Mouse (Mus musculus) liver, embryonic 15.5 days (tissue): ENCODE measurements around the gene Hebp2. TPM values are rescaled to one million over a fixed set of nuclear protein-coding genes. Genes with fewer than 3 reads are reported as not detected.

Experiments used
- ATAC-seq: fragments of 200-750 bp; cut with Nextera tagmentation; 2 replicates; pipeline ENCODE4 v1.8.0; 2017; ENCODE audit warnings: moderate number of reproducible peaks, mild to moderate bottlenecking, moderate library complexity; ENCODE audit not compliant: insufficient read depth
- H3K27ac ChIP-seq: fragments of 300-500 bp; sonication (generic); replicated peaks from 2 replicates; pipeline ENCODE4 v1.5.1; 2015; ENCODE audit warnings: mild to moderate bottlenecking, inconsistent platforms
- H3K27me3 ChIP-seq: fragments of 300-500 bp; sonication (generic); 2 replicates; pipeline ENCODE4 v1.6.1; 2015; ENCODE audit warnings: mild to moderate bottlenecking, inconsistent platforms
- H3K36me3 ChIP-seq: fragments of 300-500 bp; sonication (generic); replicated peaks from 2 replicates; pipeline ENCODE4 v1.6.1; 2015; ENCODE audit warnings: moderate library complexity, mild to moderate bottlenecking, inconsistent platforms
- H3K4me1 ChIP-seq: fragments of 300-500 bp; sonication (generic); replicated peaks from 2 replicates; pipeline ENCODE4 v1.6.1; 2015; ENCODE audit warnings: inconsistent platforms
- H3K4me2 ChIP-seq: fragments of 300-500 bp; sonication (generic); 2 replicates; pipeline ENCODE4 v1.6.1; 2015; ENCODE audit warnings: moderate library complexity, mild to moderate bottlenecking, inconsistent platforms
- H3K4me3 ChIP-seq: fragments of 300-500 bp; sonication (generic); replicated peaks from 2 replicates; pipeline ENCODE4 v1.5.1; 2015; ENCODE audit warnings: mild to moderate bottlenecking, inconsistent platforms
- H3K9ac ChIP-seq: fragments of 300-500 bp; sonication (generic); 2 replicates; pipeline ENCODE4 v1.6.1; 2015; ENCODE audit warnings: moderate library complexity, mild to moderate bottlenecking, inconsistent platforms
- H3K9me3 ChIP-seq: fragments of 300-500 bp; sonication (generic); replicated peaks from 2 replicates; pipeline ENCODE4 v1.6.1; 2016; ENCODE audit warnings: inconsistent platforms
- WGBS: fragments of 180-500 bp; shearing (Covaris S2); methylation state at CpG from one replicate; pipeline ENCODE4 v1.1.7; 2015; ENCODE audit warnings: mixed read lengths; ENCODE audit not compliant: insufficient replicate concordance; 5-methylcytosine and 5-hydroxymethylcytosine counted together
- polyA plus RNA-seq: library from polyadenylated mRNA; unstranded; fragments of >200 nt; fragmentation: Nextera tagmentation; extraction: Ambion mirVana; gene quantifications from 2 replicates; pipeline ENCODE4 v1.2.1, GENCODE M21; 2015

Gene Hebp2
- polyA plus RNA-seq, 1 experiment from 2014 or later, result 1.6 TPM

DNA sequence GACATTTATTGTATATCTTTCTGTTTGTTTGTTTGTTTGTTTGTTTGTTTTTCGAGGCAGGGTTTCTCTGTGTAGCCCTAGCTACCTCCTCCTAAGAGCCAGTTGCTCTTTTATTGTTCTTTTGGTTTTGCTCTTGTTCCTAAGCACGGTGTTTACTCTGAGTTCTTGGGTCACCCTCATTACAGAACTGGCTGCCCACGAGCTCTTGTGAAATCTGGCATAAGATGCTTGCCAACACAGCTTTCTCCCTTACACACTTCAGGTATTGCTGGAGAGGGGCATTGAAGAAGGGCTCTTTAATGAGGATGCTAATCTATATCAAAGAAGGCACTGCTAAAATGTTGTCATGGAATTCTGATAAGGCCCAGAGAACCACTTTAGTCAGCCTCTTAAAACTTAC, 35.2 kb downstream of the Hebp2 start:
- 36% methylated on average over 3 of the region's 3 CpGs for WGBS
- no peak for ATAC-seq
- H3K4me2 ChIP-seq, result no peak overlapping the region

DNA sequence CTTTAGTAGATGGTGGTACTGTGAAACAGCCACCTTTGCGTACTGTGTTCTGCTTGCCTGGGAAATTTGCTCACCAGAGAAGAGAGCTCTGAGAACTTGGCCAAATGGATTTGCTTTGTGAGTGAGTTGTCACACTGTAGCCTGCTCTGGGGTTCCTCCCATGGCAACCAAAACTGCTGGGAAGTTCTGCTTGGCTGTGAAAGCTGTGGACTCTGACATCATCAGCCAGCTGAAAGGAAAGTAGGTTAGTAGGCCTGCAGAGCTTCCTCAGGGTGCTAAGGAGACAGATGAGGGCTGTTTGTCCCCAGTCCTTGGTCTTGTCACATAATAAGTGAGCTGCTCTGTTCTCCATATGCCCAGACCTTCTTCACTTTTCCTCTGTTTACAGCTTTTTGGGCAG, 37.3 kb downstream of the Hebp2 start:
- no peaks in the 10 kb centered on the region for H3K36me3 ChIP-seq
- no peak overlapping the region for H3K4me3 ChIP-seq
- WGBS, result 67% methylated on average over 1 of the region's 1 CpGs
- no peaks in the 10 kb centered on the region for H3K4me1 ChIP-seq
- H3K4me2 ChIP-seq, result no peak overlapping the region
- H3K27ac ChIP-seq, result no peak overlapping the region
- H3K9me3 ChIP-seq, result no peaks in the 10 kb centered on the region
- no peak for ATAC-seq
- H3K27me3 ChIP-seq, result no peaks in the 10 kb centered on the region
- H3K9ac ChIP-seq, result no peak overlapping the region

More for the DNA sequence above, 35.2 kb downstream of the Hebp2 start:
- H3K9ac ChIP-seq, result no peak overlapping the region
- no peaks in the 10 kb centered on the region for H3K9me3 ChIP-seq
- H3K27ac ChIP-seq, result no peak overlapping the region
- no peaks in the 10 kb centered on the region for H3K27me3 ChIP-seq
- no peak overlapping the region for H3K4me3 ChIP-seq
- no peaks in the 10 kb centered on the region for H3K36me3 ChIP-seq
- no peaks in the 10 kb centered on the region for H3K4me1 ChIP-seq

DNA sequence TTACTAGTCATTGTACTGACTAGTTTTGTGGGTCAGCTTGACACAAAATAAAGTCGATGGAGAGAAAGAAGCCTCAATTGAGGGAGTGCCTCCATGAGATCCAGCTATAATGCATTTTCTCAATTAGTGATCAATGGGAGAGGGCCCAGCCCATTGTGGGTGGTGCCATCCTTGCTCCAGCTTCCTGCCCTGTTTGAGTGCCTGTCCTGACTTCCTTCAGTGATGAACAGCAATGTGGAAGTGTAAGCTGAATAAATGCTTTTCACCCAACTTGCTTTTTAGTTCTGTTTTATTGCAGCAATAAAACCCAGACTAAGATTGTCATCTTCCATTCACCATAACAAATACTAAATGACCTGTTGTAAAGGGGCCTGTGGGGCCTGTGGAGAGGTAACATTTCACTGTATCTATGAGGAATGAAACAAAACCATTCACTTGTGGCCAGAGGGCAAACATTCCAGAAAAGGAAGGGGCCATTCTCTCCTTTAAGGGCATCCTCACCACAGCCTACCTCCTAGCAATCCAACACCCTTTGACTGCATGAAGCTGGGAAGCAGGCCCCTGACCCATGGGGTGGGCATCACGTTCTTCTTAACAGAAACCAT, 37.9 kb downstream of the Hebp2 start:
- Histone ChIP-seq H3K27ac (no peak overlapping the region), H3K9me3 (no peaks in the 10 kb centered on the region), H3K4me2 (no peak overlapping the region), H3K27me3 (no peaks in the 10 kb centered on the region), H3K4me3 (no peak overlapping the region), H3K36me3 (no peaks in the 10 kb centered on the region), H3K9ac (no peak overlapping the region), H3K4me1 (no peaks in the 10 kb centered on the region)
- WGBS, result 55% methylated on average over 2 of the region's 2 CpGs
- ATAC-seq, result no peak

DNA sequence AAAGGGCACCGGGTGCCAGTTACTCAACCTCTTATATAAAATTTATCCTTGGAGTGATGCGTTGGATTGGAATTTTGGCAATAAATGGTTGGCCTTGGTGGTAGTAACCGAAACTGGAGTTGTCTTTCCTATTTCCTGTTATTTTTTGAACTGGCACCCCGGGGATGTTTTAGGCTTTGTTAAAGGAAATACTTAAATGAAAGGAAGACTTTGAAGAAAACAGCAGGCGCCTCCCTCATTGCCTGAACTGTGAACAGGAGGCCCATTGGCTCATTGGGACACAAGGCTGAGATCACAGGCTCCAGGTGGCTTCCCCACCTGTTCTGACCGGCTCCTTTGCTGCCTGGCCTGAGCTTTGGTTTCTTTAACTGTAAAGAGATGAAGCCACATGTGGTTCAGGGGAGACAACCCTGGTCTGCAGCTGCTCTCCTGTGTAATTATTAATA, 39.4 kb downstream of the Hebp2 start:
- 56% methylated on average over 6 of the region's 6 CpGs for WGBS
- no peaks in the 10 kb centered on the region for H3K36me3 ChIP-seq
- no peak overlapping the region for H3K4me2 ChIP-seq
- H3K27ac ChIP-seq, result no peak overlapping the region
- no peaks in the 10 kb centered on the region for H3K9me3 ChIP-seq
- no peaks in the 10 kb centered on the region for H3K27me3 ChIP-seq
- H3K4me3 ChIP-seq, result no peak overlapping the region
- H3K9ac ChIP-seq, result no peak overlapping the region
- no peak for ATAC-seq
- no peaks in the 10 kb centered on the region for H3K4me1 ChIP-seq

DNA sequence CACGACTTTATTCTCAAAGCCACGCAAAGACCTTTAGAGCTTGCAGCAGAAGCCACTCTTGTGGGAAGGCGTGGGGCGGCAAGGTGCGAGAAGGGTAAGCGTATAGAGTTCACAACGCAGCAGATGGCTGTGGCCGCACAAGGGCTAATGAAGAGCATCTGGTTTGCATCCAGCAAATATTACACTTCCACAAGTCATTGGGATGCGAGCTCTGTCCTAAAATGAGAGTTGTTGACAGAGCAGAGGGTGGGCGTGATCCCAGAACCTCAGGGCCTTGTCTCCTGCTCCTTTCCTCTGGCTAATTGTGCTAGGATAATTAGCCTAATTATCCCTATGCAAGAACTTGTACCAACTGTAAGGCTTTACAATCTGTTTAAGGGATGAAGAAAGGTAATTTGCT, 40.2 kb downstream of the Hebp2 start:
- Histone ChIP-seq H3K9ac (no peak overlapping the region), H3K9me3 (no peaks in the 10 kb centered on the region), H3K4me2 (no peak overlapping the region), H3K27me3 (no peaks in the 10 kb centered on the region), H3K27ac (no peak overlapping the region), H3K4me3 (no peak overlapping the region), H3K36me3 (no peaks in the 10 kb centered on the region), H3K4me1 (no peaks in the 10 kb centered on the region)
- ATAC-seq, result no peak
- WGBS, result 75% methylated on average over 10 of the region's 10 CpGs

DNA sequence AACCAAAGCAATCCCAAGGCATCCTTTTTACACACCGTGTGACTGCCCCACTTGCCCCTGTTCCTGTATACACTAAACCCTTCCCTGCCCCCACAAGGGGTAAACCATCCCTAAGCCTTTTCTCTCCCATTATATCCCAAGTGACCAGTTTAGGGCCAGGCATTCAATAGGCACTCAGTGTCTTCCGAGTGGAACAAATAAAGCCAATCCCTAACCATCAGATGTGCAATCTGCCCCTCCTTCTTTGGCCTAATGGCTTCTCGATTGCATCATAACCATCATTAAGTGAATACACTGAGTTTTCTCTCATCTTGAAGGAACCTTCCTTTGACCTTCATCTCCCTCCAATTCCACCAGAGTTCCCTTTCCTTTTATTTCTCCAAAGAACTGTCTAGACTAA, 43.9 kb downstream of the Hebp2 start:
- no peak overlapping the region for H3K4me2 ChIP-seq
- no peaks in the 10 kb centered on the region for H3K4me1 ChIP-seq
- no peaks in the 10 kb centered on the region for H3K9me3 ChIP-seq
- no peak overlapping the region for H3K9ac ChIP-seq
- H3K36me3 ChIP-seq, result no peaks in the 10 kb centered on the region
- no peaks in the 10 kb centered on the region for H3K27me3 ChIP-seq
- WGBS, result 65% methylated on average over 3 of the region's 3 CpGs
- no peak for ATAC-seq
- no peak overlapping the region for H3K4me3 ChIP-seq
- H3K27ac ChIP-seq, result no peak overlapping the region

DNA sequence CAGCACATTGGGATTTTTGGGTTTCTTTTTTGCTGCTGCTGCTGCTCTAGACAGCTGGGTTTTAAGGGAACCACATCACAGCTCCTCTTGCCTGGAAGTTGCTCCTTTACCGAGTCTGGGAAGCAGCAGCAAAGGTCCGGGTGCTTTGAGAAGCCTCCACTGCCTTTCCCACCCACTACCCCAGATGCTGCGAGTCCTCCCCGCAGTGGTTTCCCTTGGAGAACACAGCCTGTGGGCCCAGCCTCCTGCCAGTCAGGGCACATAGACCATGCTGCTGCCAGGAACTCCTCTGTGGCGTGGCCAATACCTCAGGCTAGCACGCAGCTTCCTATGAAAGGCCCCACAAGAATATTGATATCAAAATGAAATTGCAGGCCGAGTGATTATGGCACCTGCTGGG, 48.8 kb downstream of the Hebp2 start:
- H3K9ac ChIP-seq, result no peak overlapping the region
- no peaks in the 10 kb centered on the region for H3K4me1 ChIP-seq
- 60% methylated on average over 7 of the region's 7 CpGs for WGBS
- H3K36me3 ChIP-seq, result no peaks in the 10 kb centered on the region
- no peaks in the 10 kb centered on the region for H3K9me3 ChIP-seq
- H3K27me3 ChIP-seq, result no peaks in the 10 kb centered on the region
- H3K27ac ChIP-seq, result no peak overlapping the region
- H3K4me2 ChIP-seq, result no peak overlapping the region
- ATAC-seq, result no peak
- H3K4me3 ChIP-seq, result no peak overlapping the region

DNA sequence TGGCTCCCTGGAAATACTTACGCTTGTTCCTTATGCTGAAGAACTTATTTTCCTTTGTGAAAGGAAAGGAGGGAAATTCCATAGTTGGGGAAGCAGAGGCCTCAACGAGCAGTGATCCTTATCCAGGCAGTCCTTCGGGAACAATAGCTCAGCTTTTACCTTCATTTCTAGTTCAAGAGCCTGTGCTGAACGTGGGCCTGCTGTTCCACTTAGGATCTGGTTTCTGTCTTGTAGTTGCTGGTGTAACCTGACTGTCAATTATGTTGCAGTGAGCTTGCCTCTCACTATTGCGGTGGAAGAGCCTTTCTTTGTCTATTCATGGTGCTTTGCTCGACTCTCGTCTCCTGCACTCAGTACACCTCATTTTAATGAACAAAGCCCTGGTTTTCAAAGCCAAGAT, 51.6 kb downstream of the Hebp2 start:
- H3K4me1 ChIP-seq, result no peaks in the 10 kb centered on the region
- H3K4me3 ChIP-seq, result no peak overlapping the region
- no peaks in the 10 kb centered on the region for H3K36me3 ChIP-seq
- no peaks in the 10 kb centered on the region for H3K9me3 ChIP-seq
- WGBS, result 57% methylated on average over 7 of the region's 7 CpGs
- H3K27me3 ChIP-seq, result no peaks in the 10 kb centered on the region
- H3K27ac ChIP-seq, result no peak overlapping the region
- H3K9ac ChIP-seq, result no peak overlapping the region
- no peak overlapping the region for H3K4me2 ChIP-seq
- ATAC-seq, result no peak

DNA sequence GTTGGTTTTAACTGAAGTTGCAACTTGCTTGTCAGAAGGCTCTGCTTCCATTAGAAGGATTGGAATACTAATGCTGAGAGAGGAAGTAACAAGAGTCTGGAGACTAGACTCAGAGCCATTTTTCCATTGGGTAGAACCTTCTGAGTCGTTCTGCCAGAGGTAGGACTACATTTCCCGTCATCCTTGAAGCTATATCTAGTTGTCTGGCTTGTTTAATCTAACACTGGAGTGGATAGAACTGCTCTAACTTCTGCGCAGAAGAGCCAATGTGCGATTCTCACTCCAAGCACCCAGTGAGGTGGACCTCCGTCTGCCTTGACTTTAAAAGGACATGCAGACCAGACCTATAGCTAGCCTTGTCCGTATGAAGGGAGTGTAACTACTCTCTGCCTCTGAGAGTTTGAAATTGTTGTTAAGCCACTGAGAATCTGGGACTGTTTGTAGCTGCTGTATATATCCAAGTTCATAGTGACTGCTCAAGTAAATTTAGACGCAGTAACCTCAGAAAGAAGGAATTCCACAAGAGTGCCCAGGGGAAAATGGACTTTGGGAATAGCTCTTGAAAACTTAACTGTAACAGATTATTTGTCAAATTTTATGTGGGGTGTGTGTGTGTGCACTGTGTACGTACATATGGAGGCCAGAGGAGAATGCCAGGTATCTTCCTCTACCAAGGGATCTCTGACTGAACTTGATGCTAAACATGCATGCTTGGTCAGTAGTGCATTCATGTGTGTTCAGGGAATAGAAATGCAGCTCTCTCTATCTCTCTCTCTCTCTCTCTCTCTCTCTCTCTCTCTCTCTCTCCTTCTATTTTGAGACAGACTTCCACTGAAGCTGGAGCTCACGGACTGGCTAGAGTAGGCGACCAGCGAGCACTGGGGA, 52.6 kb downstream of the Hebp2 start:
- WGBS, result 60% methylated on average over 11 of the region's 11 CpGs
- no peak overlapping the region for H3K4me3 ChIP-seq
- no peak overlapping the region for H3K9ac ChIP-seq
- no peaks in the 10 kb centered on the region for H3K4me1 ChIP-seq
- H3K27ac ChIP-seq, result no peak overlapping the region
- no peaks in the 10 kb centered on the region for H3K9me3 ChIP-seq
- no peak overlapping the region for H3K4me2 ChIP-seq
- no peaks in the 10 kb centered on the region for H3K36me3 ChIP-seq
- no peaks in the 10 kb centered on the region for H3K27me3 ChIP-seq
- no peak for ATAC-seq

DNA sequence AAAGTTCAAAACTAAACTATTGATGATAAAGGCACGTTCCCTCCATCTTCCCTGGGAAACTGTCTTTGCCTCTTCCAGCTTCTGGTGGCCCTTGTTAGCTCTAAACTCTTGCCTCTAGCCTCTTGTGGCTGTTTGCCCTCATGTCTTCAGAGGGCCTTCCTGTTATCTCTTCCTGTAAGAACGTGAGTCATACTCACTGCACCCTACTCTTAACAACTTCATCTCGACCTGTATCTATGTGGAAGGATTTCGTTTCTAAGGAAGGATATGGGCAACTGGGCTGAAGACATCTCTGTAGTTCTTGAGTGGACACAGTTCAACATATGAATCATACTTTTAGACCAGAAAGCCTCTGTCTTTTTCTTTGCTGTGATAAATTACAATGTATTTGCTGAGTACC, 53.9 kb downstream of the Hebp2 start:
- 13% methylated on average over 4 of the region's 4 CpGs for WGBS
- H3K4me2 ChIP-seq, result no peak overlapping the region
- no peaks in the 10 kb centered on the region for H3K9me3 ChIP-seq
- no peak overlapping the region for H3K4me3 ChIP-seq
- no peaks in the 10 kb centered on the region for H3K27me3 ChIP-seq
- no peak overlapping the region for H3K27ac ChIP-seq
- H3K9ac ChIP-seq, result no peak overlapping the region
- H3K36me3 ChIP-seq, result no peaks in the 10 kb centered on the region
- H3K4me1 ChIP-seq, result no peaks in the 10 kb centered on the region
- ATAC-seq, result no peak

DNA sequence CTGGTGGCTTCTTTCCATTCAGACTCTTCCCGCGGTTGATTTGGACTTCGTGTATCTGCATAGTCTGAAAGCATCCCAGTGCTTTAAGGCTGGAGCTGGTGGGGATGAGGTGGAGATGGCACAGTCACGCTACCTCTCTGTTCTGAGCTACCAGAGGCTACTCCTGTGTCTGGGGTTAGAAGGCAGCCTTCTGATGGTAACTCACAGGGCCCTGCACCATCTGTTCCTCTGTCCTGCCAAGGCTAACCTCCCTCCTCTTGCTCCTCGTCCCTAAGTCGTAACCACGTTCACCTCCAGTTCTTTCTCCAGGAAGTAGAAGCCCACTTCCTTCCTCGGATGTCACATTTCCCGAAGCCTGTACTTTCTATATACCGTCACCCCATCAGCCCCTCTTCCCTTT, 55.9 kb downstream of the Hebp2 start:
- Histone ChIP-seq H3K9me3 (no peaks in the 10 kb centered on the region), H3K36me3 (no peaks in the 10 kb centered on the region), H3K4me1 (no peaks in the 10 kb centered on the region), H3K9ac (no peak overlapping the region), H3K4me2 (no peak overlapping the region), H3K27me3 (no peaks in the 10 kb centered on the region), H3K27ac (no peak overlapping the region), H3K4me3 (no peak overlapping the region)
- ATAC-seq, result no peak
- 40% methylated on average over 10 of the region's 10 CpGs for WGBS
